Mouse (Mus musculus) cerebellum, adult 11 months (tissue): ENCODE measurements around the gene Tmem38a.

Experiments
- DNase-seq: peaks from one replicate; pipeline ENCODE4 v3.0.0; 2022

Tmem38a gene

GRCm38 (mm10) chr8:72587806-72588205 is 16.0 kb downstream of the Tmem38a start:
- DNase-seq = peak; percentile 34

GRCm38 (mm10) chr8:72588865-72589264 is 17.0 kb downstream of the Tmem38a start:
- no peak for DNase-seq

- no peak for DNase-seq
Observed at GRCm38 (mm10) chr8:72589286-72589685, 17.4 kb downstream of the Tmem38a start.

GRCm38 (mm10) chr8:72590198-72590597 is 18.3 kb downstream of the Tmem38a start:
- no peak for DNase-seq
